Mouse (Mus musculus) erythroblast, embryonic 14.5 days (primary cell): ENCODE data around the gene Mad1l1.

Experiments used
- GATA1 ChIP-seq: IDR thresholded peaks from 2 replicates; pipeline ENCODE4 v1.6.1; 2012; ENCODE audit warnings: low read length, inconsistent platforms, mixed read lengths
- TAL1 ChIP-seq: IDR thresholded peaks from 3 replicates; pipeline ENCODE4 v1.6.1; 2012; ENCODE audit warnings: low read length, inconsistent platforms, mixed read lengths

GRCm38 (mm10) chr5:140022861-140023260, 298.5 kb downstream of the Mad1l1 start:
- no peak for TF ChIP-seq GATA1
- no peak for TF ChIP-seq TAL1
